Mouse (Mus musculus): Measurements from ENCODE around the gene Gm42742.

Gm42742 gene

DNA sequence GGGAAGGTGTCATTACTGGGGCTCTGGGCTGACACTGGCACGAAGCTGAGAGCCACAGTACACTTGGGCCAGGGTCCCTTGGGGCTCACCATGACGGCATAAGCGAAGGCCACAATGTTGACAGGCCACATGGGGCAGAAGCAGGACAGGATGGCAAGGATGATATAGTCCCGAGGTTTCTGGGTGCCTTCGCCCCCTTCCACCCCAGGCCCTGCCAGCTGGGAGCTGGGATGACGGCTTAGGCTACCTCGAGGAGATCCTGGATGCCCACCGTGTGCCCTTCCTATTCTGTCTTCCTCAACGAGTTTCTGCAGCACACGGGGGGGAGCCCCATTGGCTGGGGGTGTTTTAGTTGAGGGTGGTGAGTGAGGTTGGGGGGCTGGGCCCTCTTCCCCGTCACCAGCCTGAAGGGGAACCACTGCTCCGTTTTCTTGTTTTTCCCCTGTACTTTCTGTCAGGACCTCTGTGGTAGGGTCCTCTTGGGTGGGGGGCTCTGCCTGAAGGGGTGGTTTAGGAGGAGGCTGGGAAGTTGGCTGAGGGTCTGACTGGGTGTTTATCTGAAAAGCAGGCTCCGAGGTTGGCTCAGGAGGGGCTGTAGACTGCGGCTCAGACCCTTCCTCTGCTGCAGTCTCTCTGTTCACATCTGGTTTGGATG, 1.5 kb downstream of the Gm42742 start:
- DNase-seq = no peak

DNA sequence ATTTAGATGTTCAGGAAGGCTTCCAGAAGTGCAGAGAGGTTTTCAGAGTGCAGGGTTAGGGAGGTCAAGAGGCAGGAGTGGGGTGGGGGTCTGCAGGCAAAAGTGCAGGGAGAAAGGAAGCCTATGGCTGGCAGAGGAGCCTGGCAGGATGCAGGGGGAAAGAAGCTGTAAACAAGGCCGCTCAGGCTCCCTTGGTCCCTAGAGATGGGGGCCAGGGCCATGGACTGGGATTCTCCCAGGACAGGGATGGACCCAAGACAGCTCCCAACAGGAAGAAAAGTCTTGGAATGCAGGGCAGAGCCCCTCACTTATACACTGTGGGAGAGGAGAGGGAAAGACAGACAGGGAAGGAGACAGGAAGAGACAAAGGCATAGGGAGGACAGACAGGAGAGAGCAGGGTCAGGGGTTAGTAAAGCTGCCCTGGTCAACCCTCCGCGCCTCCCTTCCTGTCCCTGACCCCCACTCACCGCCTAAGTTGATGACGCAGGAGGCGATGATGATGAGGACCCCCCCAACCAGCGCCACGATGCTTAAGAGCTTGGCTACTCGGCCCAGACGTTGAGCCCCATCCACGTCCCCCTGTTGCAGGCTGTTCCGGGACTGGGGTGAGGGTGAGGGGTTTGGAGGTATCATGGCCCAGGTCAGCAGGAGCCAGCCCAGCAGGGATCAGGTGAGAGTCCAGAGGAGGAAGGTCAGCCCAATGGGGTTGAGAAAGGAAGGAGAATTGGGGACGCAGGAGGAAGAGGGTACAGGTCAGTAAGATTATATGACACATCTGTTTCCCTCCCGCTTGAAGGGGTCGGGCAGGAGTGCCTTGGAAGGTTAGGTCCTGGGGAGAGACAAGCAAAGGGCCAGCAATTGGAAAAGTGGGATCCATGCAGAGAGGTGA, 2.2 kb downstream of the Gm42742 start:
- no peak for DNase-seq

DNA sequence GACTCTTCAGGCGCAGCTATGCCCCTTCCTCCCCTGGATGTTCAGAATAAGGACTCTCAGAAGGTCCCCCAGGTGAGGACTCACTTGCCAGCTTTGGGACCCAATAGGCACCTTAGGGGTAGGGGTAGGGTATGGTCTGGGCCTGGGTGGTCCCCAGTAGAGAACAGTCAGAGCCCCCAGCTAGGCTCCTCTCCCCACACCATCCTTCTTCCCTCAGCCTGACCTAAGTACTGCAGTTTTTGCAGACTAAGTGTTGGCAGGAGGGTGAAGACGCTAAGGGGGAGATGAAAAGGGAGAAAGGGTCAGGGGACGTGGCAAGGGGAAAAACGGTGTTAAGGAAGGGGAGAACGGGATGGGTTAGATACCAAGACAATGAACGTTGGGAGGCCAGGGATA, 2.9 kb downstream of the Gm42742 start:
- DNase-seq = no peak

DNA sequence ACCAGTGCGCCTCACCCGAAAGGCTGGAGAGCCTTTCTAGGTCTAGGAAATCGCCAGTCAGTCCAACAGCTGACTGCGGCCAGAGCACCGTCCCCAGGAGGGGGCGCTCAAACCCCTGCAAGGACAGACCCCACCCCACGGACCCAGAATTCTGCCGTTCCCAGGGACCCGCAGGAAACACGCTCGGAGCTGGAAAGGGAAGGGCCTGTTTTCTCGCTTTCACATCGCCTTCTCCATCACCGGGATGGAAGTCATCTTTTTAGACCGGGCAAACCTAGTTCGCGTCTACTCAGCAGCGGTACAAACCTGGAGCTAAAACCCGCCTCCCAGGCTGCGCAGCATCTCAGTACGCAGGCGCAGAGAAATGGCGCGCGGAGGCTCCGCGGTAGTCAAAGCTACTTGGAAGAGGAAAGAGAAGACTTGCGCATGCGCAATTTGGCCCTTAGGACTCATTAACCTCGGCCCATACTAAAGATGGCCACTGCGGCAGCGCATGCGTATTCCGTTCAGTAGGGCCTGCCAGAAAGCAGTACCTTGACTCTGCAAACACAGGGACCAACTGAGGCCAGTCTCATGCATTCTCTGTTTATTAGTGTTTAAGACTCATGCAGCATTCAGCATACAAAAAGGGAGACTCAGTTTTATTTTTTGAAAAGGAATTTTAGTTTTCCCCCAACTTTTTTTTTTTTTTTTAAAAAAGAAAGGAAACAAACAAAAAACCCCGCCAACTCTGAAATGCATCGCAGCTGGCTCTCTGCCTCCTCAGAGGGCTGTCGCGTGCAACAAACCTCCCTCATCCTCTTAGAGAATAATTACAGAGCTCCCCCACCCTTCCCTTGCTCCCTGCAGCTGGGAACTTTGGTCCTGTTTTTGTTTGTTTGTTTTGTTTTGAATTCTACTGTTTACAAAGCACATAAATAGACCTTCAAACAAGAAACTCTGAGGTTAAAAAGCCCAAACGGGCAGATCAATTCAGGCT, 3.6 kb downstream of the Gm42742 start, which contains the start of gene Pagr1a:
Gene Pagr1a, minus strand, starts transcription at position 382 of the 979 bp plus-strand sequence.
- peak; percentile 97 for DNase-seq

DNA sequence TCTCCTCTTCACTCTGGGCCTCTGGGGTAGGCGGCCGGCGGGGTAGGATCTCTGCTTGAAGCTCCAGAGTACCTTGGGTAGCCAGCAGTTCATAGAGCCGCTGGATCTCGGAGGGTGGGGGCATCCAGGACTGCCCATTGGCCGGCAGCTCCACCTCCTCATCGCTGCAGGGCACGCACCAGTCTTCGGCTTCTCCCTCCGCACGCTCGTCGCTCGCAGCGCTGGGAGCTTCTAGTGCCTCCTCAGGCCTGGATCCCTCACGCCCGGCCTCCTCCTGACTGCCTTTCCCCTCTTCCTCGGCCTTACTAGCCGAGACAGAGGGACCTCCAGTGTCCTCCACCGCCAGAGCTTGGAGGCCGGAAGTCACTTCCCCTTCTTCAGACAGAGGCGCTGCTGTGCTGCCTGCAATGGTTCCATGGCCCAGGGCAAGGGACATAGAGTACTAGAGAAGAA, 4.4 kb downstream of the Gm42742 start:
- DNase-seq = no peak

DNA sequence TGATC, 4.6 kb downstream of the Gm42742 start, which contains the start of gene Pagr1b:
Gene Pagr1b, minus strand, starts transcription at position 4 of the 5 bp plus-strand sequence.
- DNase-seq = no peak

DNA sequence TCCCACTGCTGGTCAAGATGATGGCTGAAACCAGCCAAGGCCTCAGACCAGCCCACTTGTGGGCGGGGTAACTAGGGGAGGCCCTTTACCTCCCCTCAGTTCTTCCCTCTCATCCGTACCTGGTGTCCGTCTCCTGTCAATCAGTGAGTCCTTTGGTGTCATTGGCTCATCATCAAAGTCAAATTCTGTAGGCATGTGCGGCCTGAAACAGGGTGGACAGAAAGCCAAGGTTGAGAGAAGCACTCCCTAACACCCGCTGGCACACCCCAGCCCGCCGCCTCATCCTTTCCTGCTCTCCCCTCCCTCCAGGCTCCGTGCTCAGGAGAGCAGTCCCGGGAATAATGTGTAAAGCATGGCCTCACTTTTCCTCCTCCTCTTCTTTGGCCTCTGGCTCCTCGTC, 4.8 kb downstream of the Gm42742 start:
- peak; percentile 67 for DNase-seq

DNA sequence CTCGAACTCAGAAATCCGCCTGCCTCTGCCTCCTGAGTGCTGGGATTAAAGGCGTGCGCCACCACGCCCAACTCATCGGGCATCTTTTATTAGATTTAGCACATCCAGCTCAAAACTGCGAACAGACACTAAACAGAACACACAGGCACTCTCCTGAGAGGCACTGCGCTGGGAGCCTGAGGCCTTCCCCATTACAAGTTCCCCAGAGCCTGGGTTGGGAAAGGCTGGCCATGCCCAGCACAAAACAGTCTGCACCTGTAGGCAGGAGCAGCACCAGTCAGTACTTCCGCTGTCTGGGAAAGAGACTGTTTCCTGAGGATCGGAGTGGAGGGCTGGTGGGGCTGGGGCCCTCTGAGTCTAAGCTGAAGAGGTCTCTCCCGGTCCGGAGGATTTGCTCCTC, 5.9 kb downstream of the Gm42742 start:
- no peak for DNase-seq

DNA sequence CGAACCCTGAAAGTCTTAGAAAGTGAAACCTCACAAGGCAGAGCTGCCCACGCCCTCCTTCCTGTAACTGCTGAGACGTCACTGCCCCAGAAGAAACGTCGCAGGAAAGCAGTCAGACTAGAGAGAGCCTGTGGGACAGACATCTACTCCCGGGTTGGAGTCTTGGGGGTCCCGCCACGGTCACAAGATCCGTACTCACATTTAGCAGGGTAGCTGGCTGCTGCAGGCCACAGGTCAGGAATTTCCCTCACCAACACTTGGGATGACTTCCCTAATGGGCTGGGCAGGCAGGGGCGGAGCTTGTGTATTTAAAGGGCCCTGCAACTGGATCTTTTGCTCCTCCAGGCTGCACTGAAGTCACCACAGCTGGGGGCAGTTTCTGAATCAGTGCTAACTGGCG, 6.6 kb downstream of the Gm42742 start, which contains the start of gene Mvp:
Gene Mvp, minus strand, starts transcription at position 302 of the 400 bp plus-strand sequence.
- DNase-seq = peak; percentile 86

DNA sequence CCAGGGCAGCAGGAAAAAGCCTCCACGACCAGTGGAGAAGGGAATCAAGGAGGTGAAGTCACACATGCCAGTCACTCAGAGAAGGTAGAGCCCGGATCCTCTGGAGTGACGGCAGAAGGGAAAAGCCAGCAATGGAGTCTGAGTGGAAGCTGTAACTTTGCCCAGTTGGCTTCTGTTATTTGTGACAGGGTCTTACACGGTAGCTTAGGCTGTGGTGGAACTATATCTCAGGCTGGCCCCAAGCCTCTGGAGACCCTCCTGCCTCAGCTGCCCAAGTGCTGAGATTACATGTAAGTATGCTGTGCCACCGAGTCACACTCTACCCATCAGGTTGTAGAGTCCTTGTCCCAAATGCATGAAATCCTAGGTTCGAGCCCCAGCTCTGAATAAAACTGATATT, 7.5 kb downstream of the Gm42742 start:
- DNase-seq = no peak

DNA sequence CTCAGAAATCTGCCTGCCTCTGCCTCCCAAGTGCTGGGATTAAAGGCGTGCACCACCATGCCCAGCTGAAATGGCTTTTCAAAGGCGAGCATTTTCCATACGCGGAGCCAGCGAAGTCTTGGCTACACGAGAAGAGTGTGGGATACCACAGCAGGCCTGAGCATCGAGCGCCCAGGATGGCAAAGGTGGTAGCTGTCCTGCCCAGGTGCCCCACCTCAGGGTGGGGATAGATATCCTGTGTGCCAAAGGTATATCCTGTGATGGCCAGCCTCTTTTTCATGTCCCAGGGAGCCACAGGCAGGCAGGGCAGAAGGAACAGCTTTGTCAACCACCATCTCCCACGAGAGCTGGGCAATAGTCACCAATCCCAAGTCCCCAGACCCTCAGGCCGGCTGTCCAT, 8.1 kb downstream of the Gm42742 start:
- no peak for DNase-seq

DNA sequence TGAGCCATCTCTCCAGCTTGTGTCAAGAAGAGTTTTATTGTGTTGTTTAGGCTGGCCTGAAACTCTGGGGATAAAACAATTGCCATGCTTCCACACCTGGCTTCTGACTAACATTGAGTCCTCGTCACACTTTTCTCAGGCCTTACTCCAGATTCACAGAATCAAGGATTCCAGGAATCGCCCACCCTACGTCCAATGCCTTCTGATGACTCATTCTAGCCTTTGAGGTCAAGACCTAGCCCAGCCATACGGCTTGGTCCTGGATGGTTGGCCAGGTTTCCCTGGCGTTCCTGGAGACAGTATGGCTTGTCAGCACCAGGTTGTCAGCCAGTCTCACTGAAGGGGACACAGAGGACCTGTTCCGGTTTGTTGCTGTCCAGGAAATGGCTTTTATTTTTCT, 8.5 kb downstream of the Gm42742 start:
- no peak for DNase-seq

DNA sequence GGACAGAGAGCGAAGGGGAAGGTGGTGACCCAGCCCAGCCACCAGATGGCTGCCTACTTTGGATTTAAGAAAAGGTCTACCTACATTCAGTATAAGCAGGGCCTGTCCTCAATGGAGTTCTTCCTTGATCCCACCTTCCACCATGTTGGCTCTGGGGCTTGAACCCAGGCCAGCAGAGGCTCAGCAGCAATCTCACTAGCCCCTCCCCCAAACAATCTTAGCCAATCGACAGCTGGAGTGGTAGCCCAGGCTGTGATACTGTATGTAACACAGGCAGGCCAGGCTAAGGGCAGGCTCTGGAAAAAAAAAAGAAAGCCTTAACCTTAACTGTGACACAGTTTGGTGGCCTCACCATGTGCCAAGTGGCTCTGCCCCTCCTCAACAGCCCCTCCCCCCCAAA, 9.2 kb downstream of the Gm42742 start:
- no peak for DNase-seq

DNA sequence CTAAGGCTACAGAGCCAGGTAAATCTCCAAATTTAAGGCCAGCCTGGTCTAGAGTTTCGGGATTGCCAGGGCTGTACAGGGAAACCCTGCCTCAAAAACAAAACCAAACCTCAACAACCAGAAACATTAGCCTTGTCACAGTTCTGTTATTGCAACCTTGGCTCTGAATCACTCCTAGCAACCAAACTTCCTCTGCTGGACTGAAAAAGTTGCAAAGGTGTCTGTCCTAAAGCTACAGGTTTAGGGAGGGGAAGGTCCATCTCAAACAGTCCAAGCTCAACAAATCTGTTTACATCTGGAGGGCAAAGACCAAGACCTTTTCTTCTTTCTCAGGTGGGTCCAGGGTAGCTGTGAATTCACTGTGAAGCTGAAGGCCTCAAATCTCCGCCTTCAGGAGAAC, 9.8 kb downstream of the Gm42742 start:
- DNase-seq = no peak

DNA sequence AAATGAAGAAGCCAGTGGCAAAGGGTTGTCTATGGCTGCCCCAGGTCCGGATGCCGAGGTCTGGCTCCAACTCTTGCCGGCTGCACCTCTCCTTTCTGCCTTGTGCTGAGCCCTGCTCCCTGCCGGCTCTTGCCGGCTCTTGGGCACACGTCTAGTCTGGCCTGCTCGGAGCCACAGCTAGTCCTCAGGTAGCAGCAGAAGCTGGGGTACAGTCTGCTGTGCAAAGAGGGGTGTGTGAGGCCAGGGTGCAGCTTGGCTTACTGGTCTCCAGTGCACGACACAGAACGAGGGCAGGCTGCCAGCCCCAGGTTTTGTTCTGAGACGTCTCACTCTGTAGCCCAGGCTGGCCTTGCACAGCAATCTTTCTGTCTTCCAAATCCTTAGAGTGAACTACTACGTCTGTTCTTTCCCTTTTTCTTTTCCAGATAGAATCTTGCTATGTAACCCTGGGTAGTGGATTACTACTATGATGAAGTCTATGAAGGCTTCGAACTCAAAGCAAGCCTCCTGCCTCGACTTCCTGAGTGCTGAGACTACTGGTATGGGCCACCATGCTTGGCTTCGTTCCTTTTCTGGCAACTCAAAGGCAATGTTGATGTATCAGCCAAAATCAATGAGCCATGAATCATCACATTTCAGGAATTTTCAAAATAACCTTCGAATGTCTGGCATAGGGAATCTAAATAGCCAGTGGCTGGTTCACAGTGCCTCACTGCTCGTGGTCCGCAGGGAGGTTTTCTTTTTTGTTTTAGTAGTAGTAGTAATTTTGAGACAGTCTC, 11.4 kb downstream of the Gm42742 start:
- DNase-seq = no peak

DNA sequence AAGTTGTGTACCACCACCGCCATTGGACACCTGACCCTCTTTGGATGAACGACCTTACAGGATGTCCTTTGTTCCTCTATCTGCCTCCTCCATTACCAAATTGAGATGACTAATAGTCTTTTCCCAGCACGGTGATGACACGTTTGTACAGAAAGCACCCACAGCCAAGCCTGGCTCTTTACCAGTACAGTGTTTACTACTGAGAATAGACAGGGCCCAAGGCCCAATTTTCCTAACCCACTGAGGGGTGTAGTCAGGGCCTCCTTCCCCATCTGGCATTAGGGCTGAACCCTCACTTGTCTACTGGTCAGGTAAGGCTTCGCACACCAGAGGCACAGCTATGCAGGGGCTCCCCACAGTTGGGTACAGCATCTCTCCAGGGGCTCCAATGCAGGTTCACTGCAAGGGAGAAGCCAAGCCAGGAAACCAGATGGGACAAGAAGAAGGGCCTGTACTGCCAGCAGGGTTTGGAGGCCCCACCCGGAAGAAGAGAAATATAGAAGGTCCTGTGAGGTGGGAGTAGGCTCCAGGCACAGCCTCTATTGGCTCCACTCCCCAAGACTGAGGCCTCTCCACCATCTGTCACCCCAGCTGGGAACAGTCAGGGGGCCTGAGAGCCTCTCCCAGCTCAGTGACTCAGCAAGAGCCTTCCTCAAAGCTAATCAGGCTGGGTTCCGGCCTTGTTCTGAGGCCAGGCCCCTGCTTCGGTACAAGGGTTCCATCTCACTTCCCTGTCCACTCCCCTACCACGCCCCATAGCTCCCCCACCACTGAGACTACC, 12.5 kb downstream of the Gm42742 start:
- DNase-seq = peak; percentile 38

DNA sequence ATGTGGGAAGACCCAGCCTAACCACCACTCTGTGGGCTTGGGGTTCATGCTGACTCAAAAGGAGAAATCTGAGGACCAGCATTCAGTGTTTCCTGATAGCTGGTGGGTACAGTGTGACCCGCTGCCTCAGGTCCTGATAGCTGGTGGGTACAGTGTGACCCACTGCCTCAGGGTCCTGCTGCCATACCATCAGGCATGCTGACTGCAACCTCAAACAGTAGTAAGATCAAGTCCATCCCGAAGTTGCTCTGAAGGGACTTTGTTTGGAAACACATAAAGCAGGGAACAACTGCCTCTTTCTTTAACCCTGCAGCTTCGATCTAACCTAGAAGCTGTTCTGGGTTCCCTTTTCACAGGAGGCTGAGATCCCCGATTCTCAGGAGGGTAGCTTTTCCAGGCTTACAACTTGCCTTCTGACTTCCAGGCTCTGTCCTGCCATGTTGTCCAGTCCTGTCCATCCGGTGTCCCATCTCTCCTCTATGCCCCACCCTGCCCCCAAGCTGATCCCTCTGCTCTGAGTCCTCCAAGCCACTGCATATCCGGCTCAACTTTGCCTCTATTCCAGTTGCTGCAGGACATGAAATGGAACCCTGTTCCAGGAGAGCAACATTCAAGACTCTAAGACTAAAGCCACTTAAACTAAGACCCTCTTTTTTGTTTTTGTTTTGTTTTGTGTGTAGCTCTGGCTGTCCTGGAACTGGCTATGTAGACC, 13.4 kb downstream of the Gm42742 start:
- no peak for DNase-seq

DNA sequence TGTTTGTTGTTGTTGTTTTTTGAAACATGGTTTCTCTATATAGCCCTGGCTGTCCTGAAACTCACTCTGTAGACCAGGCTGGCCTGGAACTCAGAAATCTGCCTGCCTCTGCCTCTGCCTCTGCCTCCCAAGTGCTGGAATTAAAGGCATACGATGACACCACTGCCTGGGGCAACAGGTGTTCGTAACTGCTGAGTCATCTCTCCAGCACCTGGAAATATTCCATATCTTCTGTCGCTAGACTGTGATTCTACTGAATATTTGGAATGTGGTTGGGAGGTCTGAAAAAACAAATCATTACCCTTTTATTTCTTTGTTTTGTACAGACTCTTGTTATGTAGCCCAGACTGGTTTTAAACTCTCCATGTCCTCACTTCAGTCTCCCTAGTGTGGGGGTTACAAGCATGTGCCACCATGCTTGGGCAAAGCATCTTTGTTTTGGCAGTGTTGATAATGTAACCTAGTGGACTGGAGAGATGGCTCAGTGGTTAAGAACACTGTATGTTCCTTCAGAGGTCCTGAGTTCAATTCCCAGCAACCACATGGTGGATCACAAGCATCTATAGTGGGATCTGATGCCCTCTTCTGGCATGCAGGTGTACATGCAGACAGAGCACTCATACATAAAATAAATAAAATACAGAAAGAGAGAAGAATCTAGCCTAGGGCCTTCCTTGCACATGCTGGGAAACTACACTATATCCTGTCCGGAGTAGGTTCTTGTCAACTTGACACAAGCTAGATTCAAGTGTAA, 16.6 kb downstream of the Gm42742 start:
- DNase-seq = no peak

DNA sequence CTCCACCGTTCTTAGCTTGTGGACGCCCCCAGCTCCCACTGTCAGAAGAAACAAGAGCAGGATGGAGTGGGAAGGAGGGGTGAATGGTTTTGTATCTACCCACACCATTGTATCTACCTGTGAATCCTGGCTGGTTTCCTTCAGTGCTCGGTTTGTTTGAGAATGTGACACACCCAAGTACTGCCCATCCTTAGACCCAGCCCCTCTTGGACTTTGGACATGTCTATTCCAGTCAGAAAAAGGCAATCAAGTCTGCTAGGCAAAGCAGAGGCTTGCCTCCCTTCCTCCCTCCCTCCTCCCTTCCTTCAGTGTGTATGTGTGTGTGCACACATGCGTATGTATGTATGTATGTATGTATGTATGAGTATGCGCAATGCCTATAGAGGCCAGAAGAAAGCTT, 17.3 kb downstream of the Gm42742 start:
- DNase-seq = no peak

DNA sequence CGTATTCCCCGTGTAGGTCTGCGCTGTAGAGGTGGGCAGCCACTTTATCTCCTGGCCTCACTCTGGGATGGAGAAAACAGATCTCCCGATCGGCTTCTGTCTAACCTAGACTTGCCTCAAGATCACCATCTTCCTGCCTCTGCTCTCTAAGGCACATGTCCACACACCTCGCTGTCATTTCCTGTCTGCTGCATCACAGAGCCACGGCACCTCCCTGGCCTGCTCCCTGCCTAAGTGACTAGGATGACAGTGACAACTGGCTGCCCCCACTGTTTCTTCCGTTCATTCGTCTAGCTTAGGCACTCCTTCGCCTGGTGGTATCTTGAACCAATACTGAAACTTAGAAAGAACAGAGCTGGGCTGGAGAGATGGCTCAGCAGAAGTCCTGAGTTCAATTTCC, 21.3 kb downstream of the Gm42742 start:
- DNase-seq = no peak

DNA sequence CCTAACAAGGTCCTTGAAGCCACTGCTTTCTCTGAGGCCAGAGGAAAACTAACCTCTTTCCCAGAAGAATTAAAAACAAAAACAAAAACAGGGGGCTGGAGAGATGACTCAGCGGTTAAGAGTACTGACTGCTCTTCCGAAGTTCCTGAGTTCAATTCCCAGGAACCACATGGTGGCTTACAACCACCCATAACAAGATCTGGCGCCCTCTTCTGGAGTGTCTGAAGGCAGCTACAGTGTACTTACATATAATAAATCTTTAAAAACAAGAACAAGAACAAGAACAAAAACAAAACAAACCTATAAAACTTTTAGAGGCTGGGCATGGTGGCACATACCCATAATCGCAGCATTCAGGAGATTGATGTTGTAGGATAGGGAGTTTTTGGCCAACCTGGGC, 24.4 kb downstream of the Gm42742 start:
- DNase-seq = no peak
